Mouse (Mus musculus) liver, embryonic 15.5 days (tissue): Measurements from ENCODE around the gene Trappc2l. TPM values are rescaled to one million over a fixed set of nuclear protein-coding genes. Genes with fewer than 3 reads are reported as not detected.

Experiments
- ATAC-seq: fragments of 200-750 bp; cut with Nextera tagmentation; 2 replicates; pipeline ENCODE4 v1.8.0; 2017; ENCODE audit warnings: moderate number of reproducible peaks, mild to moderate bottlenecking, moderate library complexity; ENCODE audit not compliant: insufficient read depth
- H3K27ac ChIP-seq: fragments of 300-500 bp; sonication (generic); replicated peaks from 2 replicates; pipeline ENCODE4 v1.5.1; 2015; ENCODE audit warnings: mild to moderate bottlenecking, inconsistent platforms
- H3K27me3 ChIP-seq: fragments of 300-500 bp; sonication (generic); 2 replicates; pipeline ENCODE4 v1.6.1; 2015; ENCODE audit warnings: mild to moderate bottlenecking, inconsistent platforms
- H3K36me3 ChIP-seq: fragments of 300-500 bp; sonication (generic); replicated peaks from 2 replicates; pipeline ENCODE4 v1.6.1; 2015; ENCODE audit warnings: moderate library complexity, mild to moderate bottlenecking, inconsistent platforms
- H3K4me1 ChIP-seq: fragments of 300-500 bp; sonication (generic); replicated peaks from 2 replicates; pipeline ENCODE4 v1.6.1; 2015; ENCODE audit warnings: inconsistent platforms
- H3K4me2 ChIP-seq: fragments of 300-500 bp; sonication (generic); 2 replicates; pipeline ENCODE4 v1.6.1; 2015; ENCODE audit warnings: moderate library complexity, mild to moderate bottlenecking, inconsistent platforms
- H3K4me3 ChIP-seq: fragments of 300-500 bp; sonication (generic); replicated peaks from 2 replicates; pipeline ENCODE4 v1.5.1; 2015; ENCODE audit warnings: mild to moderate bottlenecking, inconsistent platforms
- H3K9ac ChIP-seq: fragments of 300-500 bp; sonication (generic); 2 replicates; pipeline ENCODE4 v1.6.1; 2015; ENCODE audit warnings: moderate library complexity, mild to moderate bottlenecking, inconsistent platforms
- H3K9me3 ChIP-seq: fragments of 300-500 bp; sonication (generic); replicated peaks from 2 replicates; pipeline ENCODE4 v1.6.1; 2016; ENCODE audit warnings: inconsistent platforms
- WGBS: fragments of 180-500 bp; shearing (Covaris S2); methylation state at CpG from one replicate; pipeline ENCODE4 v1.1.7; 2015; ENCODE audit warnings: mixed read lengths; ENCODE audit not compliant: insufficient replicate concordance; 5-methylcytosine and 5-hydroxymethylcytosine counted together
- polyA plus RNA-seq: library from polyadenylated mRNA; unstranded; fragments of >200 nt; fragmentation: Nextera tagmentation; extraction: Ambion mirVana; gene quantifications from 2 replicates; pipeline ENCODE4 v1.2.1, GENCODE M21; 2015

Trappc2l gene
- polyA plus RNA-seq, 1 experiment from 2014 or later = 24.2 TPM

DNA sequence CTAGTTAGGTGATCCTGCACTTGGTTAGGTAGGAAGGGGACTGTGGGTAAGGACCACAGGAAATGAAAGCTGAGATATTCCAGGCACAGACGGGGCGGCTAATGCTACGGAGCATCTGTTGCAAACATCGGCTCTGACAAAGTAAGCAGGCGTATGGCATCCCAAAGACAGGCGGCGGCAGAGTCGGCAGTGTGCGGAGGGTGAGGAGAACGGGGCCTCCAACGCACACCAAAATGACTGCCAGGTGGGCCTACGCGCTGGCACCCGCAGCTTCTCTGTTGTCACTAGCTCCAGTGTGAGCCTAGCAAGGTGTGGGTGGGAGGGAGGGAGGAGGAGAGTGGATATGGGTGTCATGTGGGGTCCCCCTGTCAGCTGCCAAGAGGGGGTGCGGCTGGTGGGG, 30.0 kb downstream of the Trappc2l start:
- ATAC-seq = no peak
- no peaks in the 10 kb centered on the region for H3K9me3 ChIP-seq
- no peaks in the 10 kb centered on the region for H3K27me3 ChIP-seq
- H3K4me1 ChIP-seq = peaks cover 27% of the 10 kb centered on the region
- no peak overlapping the region for H3K27ac ChIP-seq
- H3K36me3 ChIP-seq = peaks cover 45% of the 10 kb centered on the region
- no peak overlapping the region for H3K4me3 ChIP-seq
- H3K4me2 ChIP-seq = no peak overlapping the region
- 89% methylated on average over 15 of the region's 15 CpGs for WGBS
- H3K9ac ChIP-seq = no peak overlapping the region

DNA sequence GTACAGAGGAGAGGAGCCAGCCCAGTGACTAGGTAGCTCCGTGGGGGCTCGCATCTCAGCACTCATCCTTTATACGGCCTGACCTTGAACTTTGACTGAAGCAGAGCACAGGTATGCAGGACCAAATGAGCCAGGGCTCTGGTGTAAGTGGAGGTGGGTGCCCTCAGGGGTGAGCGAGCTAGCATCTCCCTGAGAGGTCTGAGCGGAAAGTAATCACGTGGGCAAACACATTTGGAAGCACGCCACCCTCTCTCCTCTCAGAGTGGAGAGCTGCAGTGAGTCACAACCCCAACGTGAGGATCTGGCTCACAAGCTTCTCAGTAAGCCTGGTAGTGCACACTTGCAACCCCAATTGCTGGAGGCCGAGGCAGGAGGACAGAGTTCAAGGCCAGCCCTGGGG, 30.6 kb downstream of the Trappc2l start:
- no peak overlapping the region for H3K9ac ChIP-seq
- H3K36me3 ChIP-seq = peaks cover 44% of the 10 kb centered on the region
- H3K4me1 ChIP-seq = peaks cover 20% of the 10 kb centered on the region
- no peaks in the 10 kb centered on the region for H3K27me3 ChIP-seq
- no peak overlapping the region for H3K4me3 ChIP-seq
- no peaks in the 10 kb centered on the region for H3K9me3 ChIP-seq
- no peak overlapping the region for H3K4me2 ChIP-seq
- H3K27ac ChIP-seq = no peak overlapping the region
- ATAC-seq = no peak
- 69% methylated on average over 9 of the region's 9 CpGs for WGBS

DNA sequence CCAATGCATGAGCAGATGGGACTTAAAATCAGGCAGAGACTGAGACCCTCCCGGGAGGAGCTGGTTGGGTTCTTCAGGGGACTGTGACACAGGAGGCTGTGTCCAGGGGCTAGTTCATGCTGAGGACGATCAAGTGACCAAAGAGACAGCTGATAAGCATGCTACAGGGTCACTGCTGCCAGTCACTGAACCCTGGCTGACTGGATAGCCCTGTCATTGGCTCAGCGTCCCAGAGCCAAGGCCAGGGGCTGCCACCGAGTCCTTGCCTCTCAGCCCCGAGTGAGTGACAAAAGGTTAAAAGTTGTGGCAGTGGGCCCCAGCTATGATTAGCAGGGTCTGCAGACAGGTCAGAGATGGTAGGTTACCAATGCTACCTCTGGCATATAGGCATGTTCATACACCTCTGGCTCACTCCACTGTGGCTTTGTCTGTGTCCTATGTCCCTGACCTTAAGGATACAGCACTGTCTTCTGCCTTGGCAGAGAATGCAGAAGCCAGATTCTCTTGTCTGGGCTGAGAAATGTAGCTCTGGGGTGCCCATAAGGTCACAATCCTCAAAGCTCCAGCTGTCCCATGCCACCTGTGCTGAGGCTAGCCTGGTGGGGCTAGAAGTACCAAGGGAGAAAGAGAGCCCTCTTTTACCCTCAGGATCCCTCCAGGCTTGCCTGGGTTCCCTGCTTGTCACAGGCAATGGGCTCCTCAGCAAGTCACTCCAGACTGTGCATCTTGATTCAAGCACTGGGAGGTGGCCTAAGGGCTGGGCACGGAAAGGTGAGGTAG, 32.9 kb downstream of the Trappc2l start:
- Histone ChIP-seq H3K9me3 (no peaks in the 10 kb centered on the region), H3K9ac (no peak overlapping the region), H3K27ac (no peak overlapping the region), H3K36me3 (peaks cover 40% of the 10 kb centered on the region), H3K27me3 (no peaks in the 10 kb centered on the region), H3K4me3 (no peak overlapping the region), H3K4me1 (peaks cover 11% of the 10 kb centered on the region; the same call in 1 of the 2 replicates), H3K4me2 (no peak overlapping the region)
- ATAC-seq = no peak
- 70% methylated on average over 6 of the region's 6 CpGs for WGBS

DNA sequence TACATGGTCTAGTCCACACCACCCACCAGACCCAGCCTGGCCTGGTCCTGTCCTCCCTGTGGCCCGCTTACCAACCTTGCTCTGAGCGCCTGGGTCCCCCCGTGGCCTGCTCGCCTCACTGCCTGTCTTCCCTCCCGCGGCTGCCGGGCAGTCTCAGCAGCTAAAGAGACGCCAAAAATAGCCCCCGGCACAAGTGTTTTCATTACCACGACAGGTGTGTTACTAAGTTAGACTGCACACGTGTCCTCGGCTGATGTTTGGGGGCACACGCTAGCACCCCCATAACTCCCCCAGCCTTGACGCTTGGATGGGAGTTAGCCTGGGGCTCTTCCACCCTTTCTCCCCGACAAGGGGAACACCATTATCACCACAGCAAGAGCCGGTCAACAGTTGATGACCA, 34.9 kb downstream of the Trappc2l start:
- Histone ChIP-seq H3K4me3 (no peak overlapping the region), H3K9ac (no peak overlapping the region), H3K27me3 (no peaks in the 10 kb centered on the region), H3K4me2 (no peak overlapping the region), H3K9me3 (no peaks in the 10 kb centered on the region), H3K36me3 (peaks cover 40% of the 10 kb centered on the region), H3K4me1 (no peaks in the 10 kb centered on the region), H3K27ac (no peak overlapping the region)
- 83% methylated on average over 16 of the region's 16 CpGs for WGBS
- ATAC-seq = no peak

DNA sequence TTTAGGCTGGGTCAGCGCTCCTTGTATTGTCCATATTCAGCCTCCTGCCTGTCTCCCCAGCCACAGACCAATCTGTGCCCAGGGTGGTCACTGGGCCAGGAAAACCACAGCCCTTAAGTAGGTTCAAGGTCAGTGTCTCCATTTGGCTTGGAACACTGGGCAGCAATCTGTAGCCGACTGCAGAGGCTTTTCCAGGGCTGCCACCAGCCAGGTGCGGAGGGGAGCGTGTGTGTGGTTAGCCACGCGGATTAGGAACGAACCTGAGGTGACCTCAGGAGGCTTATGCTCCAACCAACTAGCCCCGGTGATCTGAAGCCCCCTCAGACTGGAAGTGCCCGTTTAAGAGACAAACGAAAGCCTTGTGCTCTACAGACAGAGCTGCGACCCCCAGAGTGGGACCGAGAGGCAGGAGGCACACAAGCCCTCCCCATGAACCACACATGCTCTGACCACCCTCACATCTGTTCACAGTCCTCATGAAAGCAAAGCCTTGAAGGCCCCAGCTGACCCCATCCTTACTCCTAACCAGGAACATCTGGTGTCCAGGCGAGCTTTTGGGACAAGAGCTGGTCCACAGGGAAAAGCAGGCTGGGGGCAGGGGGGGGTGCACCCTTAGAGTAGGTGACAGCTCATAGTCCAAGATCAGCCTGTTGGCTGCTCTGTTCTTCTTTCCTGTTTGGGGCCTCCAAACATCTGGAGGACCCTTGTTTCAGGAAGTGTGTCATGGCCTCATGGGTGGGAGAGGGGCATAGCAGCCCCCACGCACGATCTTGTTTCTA, 36.9 kb downstream of the Trappc2l start:
- Histone ChIP-seq H3K27ac (no peak overlapping the region), H3K9me3 (no peaks in the 10 kb centered on the region), H3K36me3 (peaks cover 35% of the 10 kb centered on the region), H3K9ac (no peak overlapping the region), H3K4me3 (no peak overlapping the region), H3K4me1 (no peaks in the 10 kb centered on the region), H3K4me2 (no peak overlapping the region), H3K27me3 (no peaks in the 10 kb centered on the region)
- 76% methylated on average over 15 of the region's 15 CpGs for WGBS
- ATAC-seq = no peak

DNA sequence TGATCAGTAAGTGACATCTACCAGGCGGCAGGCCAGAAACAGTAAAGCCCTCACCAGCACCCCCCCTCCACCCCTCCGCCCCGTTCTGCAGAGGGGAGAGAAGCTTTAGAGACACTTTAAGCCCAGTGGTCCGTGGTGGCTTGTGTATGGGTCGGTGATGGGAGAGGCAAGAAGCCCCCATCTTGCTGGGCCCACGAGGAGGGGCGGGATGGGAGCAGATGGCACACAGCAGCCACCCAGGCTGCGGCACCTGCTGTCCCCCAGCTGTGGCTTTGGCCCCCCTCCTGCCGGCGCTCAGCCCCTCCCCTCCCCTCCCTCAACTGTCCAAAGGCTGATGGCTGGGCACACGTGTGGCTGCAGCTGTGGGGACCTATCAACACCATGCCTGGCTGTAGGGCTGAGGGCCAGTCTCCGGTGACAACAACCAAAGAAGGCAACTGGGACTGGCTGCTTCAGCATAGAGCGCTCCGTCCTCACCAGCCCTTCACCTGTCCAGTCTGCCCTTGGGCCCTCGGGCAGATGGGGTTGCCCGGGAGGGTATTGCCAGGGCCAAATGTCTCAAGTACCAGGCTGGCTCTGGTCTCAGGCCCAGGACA, 40.0 kb downstream of the Trappc2l start:
- Histone ChIP-seq H3K4me3 (no peak overlapping the region), H3K4me1 (0 out of 2 replicates have a peak, but pooled peaks cover 6% of the 10 kb centered on the region), H3K9ac (no peak overlapping the region), H3K9me3 (no peaks in the 10 kb centered on the region), H3K36me3 (peaks cover 28% of the 10 kb centered on the region), H3K27ac (no peak overlapping the region), H3K4me2 (no peak overlapping the region), H3K27me3 (no peaks in the 10 kb centered on the region)
- WGBS = 71% methylated on average over 16 of the region's 16 CpGs
- ATAC-seq = no peak

DNA sequence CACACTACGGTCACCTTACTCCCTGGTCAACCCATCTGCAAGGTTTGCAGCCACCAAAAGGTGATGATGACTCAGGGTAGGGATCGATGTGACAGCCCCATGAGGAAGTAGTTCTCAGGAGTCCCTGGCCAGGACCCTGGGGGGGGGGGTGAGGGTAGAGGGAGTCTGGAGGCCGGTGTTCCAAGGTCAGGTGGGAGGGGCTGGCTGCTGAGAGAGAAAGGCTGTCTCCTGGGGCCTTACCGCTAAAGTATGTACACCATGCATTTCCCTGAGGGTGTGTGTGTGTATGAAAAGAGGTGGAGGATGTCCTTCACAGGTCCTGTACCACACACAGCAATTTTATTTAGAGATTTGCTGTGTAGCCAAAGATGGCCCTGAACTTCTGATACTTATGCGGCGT, 41.2 kb downstream of the Trappc2l start:
- no peak for ATAC-seq
- Histone ChIP-seq H3K4me3 (no peak overlapping the region), H3K36me3 (peaks cover 23% of the 10 kb centered on the region; the same call in 1 of the 2 replicates), H3K27ac (no peak overlapping the region), H3K4me2 (no peak overlapping the region), H3K4me1 (0 out of 2 replicates have a peak, but pooled peaks cover 6% of the 10 kb centered on the region), H3K27me3 (no peaks in the 10 kb centered on the region), H3K9me3 (no peaks in the 10 kb centered on the region), H3K9ac (no peak overlapping the region)
- 55% methylated on average over 6 of the region's 6 CpGs for WGBS

DNA sequence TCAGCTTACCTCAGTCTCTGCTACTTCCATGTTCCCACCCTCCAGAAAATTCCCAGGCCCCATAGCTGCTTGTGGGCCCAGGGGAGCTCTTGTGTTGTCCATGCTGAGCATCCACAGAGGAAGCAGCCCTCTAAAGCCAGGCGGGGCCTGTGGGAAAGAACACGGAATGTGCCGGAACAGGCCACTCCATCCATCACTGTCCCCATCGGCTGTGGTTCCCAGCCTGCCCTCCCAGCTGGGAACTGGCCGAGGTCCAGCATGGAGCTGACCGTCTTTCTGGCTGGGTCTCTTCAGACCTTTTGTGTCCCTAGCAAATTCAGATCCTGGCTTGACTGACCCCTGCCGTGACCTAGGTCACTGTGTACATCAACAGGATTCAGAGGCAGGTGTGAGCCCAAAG, 43.3 kb downstream of the Trappc2l start:
- H3K4me1 ChIP-seq = 0 out of 2 replicates have a peak, but pooled peaks cover 6% of the 10 kb centered on the region
- WGBS = 77% methylated on average over 7 of the region's 7 CpGs
- peaks cover 7% of the 10 kb centered on the region; the same call in 1 of the 2 replicates for H3K36me3 ChIP-seq
- no peak overlapping the region for H3K4me2 ChIP-seq
- H3K27ac ChIP-seq = no peak overlapping the region
- no peaks in the 10 kb centered on the region for H3K9me3 ChIP-seq
- H3K9ac ChIP-seq = no peak overlapping the region
- H3K27me3 ChIP-seq = no peaks in the 10 kb centered on the region
- no peak for ATAC-seq
- H3K4me3 ChIP-seq = no peak overlapping the region

DNA sequence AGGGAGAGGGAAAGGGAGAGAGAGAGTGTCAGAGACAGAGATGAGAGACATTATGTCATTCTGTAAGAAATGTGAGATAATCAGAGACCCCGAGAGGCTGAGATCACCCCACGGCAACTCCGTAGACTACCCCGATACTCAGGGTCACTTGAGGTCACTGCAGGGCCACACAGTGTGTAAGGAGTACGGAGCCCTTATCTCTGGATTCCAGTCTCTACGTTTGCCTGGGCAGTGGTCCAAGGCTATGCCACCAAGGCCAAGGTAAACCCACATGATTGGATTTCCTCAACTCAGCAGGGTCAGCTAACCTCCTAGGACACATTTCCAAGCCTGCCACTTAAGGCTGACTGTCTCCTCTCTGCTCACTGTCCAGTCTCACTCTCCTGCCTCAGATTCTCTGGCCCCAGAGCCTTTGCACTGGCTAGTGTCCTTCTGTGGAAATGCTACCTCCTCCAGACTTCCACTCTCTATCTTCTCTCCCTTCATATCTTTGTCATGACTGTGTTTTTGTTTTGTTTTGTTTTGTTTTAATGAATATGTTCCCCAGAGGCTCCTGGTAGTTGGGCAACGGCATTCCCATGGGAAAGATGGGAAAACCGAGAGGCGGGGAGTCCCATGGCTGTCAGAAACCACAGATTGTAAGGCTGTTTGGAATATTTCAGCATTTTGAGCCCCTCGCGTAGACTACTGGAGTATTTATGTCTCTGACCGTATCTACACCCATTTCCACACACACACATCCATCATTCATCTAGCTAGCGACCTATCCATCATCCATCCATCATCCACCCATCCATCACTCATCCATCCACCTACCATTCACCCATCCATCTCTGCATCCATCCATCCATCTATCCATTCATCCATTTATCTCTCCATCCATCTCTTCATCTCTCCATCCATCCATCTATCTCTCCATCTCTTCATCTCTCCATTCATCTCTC, 44.9 kb downstream of the Trappc2l start:
- Histone ChIP-seq H3K4me2 (no peak overlapping the region), H3K27ac (no peak overlapping the region), H3K9ac (no peak overlapping the region), H3K4me3 (no peak overlapping the region), H3K9me3 (no peaks in the 10 kb centered on the region), H3K4me1 (0 out of 2 replicates have a peak, but pooled peaks cover 6% of the 10 kb centered on the region), H3K36me3 (no peaks in the 10 kb centered on the region), H3K27me3 (no peaks in the 10 kb centered on the region)
- WGBS = 57% methylated on average over 13 of the region's 13 CpGs
- ATAC-seq = no peak

DNA sequence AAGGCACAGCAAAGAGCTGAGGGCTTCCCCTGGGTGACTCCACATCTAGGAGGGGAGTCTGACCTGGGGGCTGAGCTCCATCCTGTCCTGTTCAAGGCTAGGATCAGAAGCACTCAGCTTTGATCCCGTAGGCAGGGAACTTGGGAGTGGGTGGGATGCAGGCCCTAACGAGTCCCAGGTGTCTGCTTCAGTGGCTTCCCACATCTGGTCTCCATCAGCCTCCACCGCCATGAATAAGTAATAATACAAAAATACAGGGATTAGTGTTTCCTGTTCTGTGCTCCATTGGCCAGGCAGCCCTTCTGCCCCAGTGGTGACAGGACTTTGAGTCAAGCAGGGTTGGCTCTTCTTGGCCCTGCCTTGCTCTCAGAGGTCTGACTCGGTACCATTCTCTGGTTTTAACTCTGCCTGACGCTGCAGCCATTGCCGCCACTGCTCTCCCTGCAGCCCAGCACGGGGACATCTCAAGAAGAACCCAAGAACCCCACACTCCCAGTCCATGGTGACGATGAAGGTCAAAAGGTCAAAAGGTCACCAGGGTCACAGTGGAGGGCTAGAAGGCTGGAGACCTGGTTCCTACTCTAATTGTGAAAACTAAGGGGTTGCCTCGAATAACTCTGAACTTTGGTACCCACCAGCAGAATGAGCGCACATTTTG, 46.8 kb downstream of the Trappc2l start:
- no peaks in the 10 kb centered on the region for H3K27me3 ChIP-seq
- H3K27ac ChIP-seq = no peak overlapping the region
- H3K4me1 ChIP-seq = peaks cover 9% of the 10 kb centered on the region; the same call in 1 of the 2 replicates
- no peak for ATAC-seq
- no peak overlapping the region for H3K9ac ChIP-seq
- WGBS = 78% methylated on average over 10 of the region's 10 CpGs
- H3K4me3 ChIP-seq = no peak overlapping the region
- no peak overlapping the region for H3K4me2 ChIP-seq
- no peaks in the 10 kb centered on the region for H3K36me3 ChIP-seq
- no peaks in the 10 kb centered on the region for H3K9me3 ChIP-seq
